Mouse (Mus musculus): ENCODE results near the gene Fignl2. TPM values are rescaled to one million over a fixed set of nuclear protein-coding genes. Genes with fewer than 3 reads are reported as not detected.
A peak's percentile ranks its signal among the peaks of the same experiment; 100 is the strongest.

Fignl2 gene
- polyA plus RNA-seq, 1 experiment: 1.3 TPM

DNA sequence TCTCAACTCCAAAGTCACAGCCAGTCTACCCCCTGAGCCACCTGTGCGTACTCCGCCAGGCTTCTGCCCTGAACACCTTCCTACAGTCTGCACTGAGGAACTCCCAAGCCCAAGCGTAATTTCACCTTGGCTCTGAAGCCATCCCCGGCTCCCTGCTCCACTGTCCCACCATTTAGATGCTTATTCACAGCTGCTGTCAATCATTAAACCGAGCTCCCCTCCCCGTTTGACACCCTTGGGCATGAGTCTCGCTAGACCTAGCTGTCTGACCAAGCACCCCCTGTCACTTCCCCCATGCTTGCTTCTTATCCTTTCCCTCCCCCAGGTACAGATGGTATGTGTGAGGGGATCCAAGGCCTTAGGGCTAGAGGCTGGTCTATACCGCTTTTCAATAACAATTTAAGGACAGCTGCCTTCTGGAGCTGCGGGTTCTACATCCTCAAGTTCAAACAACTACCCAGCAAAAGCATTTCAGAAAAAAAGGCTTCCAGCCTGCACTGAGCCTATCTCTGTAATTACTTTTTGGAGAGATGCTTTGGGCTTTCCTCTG lies 8.7 kb downstream of the Fignl2 start:
- no peak for DNase-seq (ENCODE audit: extremely low spot score in 1 of 2, low spot score in 1 of 2)

DNA sequence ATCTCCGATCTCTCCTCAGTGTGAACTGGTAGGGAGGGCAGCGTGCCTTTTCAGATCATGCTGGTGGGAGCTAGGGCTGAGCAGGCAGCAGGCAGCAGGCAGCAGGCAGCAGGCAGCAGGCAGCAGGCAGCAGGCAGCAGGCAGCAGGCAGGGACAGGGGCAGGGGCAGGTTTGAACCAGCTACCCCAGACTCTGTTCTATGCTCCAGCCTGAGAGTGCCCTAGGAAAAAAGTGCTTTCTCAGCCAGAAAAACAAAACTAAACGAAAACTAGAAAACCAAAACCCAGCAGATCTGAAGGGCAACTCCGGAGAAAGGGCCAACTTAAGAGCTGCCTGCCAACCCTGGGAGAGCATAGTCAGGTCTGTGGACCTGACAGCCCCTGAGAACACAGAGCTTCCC lies 9.7 kb downstream of the Fignl2 start:
- DNase-seq (ENCODE audit: extremely low spot score in 1 of 2, low spot score in 1 of 2): no peak

DNA sequence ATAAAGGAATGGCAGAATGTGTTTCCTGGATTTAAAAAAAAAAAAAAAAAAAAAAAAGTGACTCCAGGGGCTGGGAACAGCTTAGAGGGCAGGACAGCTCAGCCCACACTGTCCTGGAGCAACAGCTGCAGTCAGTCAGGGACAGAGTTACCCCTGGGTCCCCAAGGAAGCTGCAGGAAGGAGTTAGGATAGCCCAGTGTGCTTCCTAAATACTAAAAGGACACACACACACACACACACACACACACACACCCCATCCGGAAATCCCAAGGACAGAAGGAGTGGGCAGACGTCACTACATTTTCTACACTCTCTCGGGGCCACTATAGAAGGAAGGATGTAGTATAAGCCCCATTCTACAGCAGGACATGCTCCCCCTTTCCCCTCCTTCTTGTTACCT lies 10.3 kb downstream of the Fignl2 start:
- no peak for DNase-seq (ENCODE audit: extremely low spot score in 1 of 2, low spot score in 1 of 2)

DNA sequence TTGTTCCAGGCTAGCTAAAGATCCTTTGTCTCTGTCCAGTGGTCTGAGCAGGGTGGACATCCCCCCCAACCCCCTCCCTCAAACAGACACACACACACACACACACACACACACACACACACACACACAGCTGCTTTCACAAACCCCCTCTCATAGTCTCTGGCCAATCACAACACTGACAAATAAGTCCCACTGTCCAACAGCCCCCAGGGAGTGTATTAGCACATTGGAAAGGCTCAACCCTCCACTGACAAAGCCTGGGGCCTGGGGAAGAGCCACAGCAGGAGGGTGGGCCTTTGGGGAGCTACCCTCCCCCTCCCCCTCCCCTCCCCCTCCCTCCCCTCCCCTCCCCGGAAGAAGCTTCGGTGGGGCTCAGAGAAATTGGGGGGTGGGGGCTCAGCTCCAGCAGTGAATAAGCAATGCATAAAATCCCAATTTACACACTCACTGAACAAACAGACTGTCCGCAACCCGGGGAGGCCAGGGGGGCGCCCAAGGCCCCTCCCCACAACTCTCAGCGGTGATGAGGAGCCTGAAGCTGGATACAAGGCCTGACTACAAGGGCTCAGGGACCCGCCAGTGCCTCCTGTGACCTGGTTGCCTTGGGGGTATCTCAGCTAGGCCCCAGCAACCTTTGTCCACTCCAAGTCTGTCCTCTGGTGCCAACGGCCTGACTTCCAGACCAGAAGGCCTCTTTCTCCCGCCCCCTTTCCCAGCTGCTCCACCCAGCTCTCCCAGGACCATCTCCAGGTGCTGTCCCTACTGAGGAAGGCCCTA lies 11.3 kb downstream of the Fignl2 start:
- no peak for DNase-seq (ENCODE audit: extremely low spot score in 1 of 2, low spot score in 1 of 2)

DNA sequence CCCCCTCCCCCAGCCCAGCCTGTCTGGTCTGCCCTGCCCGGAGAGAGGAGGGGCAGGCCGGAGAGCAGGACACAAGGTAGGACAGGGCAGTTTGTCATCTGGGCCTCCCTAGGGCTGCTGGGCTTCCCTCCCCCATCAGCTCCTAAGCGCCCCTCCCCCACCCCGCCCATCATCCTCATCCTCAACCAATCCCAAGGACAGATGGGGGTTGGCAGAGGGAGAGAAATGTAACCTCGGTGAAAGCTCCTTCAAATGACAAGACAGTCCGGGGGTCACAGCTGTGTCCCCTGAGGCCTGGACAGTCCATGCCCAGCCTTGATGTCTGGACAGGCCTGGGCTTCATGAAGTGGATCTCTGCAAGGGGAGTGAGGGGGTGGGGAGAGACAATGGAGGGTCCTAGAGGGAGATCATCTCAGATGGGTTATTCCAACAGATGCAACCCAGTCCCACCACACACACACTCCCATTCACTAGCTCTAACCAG lies 12.0 kb downstream of the Fignl2 start:
- DNase-seq (ENCODE audit: extremely low spot score in 1 of 2, low spot score in 1 of 2): no peak

DNA sequence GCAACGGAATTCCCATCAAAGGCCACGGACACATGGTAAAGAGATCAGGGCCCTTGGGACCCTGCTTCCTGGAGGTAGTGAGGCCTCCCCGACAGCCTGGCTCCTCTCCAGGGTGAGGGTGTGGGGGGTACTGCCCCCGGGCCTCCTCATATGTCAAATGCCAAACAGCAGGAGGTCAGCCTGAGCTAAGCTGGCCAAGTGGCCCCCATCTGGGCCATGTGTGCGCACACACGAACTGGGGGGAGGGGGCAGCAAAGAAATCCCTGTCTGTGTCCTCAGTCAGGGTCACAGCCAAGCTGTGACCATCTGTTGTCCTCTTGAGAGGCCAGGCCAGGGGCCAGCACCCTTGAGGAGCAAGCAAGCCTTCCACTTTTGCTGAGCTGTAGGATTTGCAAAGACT lies 13.3 kb downstream of the Fignl2 start:
- no peak for DNase-seq (ENCODE audit: extremely low spot score in 1 of 2, low spot score in 1 of 2)

DNA sequence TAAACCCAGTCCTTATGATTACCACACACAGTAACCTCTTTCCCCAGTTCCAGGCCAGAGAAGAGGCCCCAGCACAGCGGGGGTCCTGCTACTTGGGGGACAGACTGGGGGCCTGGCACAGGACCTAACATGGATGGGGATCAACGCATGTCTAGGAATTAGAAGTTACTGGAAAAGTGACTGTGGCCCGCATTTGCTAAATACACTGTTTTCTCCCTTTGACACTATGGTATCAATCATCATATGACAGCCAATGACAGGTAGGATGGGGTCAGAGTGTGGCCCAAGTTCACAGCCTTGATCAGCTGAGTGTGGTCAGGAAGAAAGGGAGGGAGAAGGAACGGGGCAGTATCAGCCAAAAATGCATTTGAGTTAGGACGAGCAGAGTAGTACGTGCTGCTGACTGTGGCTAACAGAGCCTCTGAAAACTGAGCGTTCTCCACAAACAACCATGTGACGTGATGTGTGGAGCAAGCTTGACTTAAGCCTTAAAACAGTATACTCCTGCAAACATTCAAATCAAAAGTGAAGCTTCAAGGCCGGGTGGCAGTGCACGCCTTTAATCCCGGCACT lies 18.0 kb downstream of the Fignl2 start:
- no peak for DNase-seq (ENCODE audit: extremely low spot score in 1 of 2, low spot score in 1 of 2)

DNA sequence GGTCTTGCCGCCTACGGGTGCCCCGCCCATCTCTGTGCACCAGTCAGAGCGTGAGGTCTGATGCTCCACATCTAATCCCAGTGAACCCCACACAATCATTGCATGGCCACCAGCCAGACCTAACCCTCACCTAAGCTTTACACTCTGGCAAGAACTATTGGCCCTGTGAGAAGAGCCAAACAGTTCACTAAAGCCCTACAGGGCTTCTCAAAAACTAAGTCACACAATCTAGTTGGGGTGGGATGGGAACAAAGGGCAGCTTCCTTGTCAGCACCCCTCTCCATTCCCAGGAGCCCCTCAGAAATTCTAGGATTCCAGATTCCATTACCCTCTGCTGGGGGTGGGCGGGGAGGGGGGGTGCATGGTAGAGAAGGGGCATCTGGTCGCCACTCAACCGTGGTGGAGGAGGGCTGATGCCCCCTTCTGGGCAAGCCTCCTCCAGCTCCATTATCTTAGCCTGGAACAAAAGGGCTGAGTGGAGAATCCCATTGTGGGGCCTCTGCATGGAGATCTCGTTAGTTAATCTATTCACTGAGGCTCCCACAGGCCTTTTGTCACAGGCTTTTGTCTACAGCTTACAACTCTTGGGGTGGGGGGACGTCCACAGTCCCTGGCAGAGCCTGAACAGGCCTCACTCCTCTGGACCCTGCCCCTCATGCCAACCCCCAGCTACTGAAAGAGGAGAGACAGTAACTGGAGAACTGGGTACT lies 18.6 kb downstream of the Fignl2 start:
- DNase-seq (ENCODE audit: extremely low spot score in 1 of 2, low spot score in 1 of 2): no peak

DNA sequence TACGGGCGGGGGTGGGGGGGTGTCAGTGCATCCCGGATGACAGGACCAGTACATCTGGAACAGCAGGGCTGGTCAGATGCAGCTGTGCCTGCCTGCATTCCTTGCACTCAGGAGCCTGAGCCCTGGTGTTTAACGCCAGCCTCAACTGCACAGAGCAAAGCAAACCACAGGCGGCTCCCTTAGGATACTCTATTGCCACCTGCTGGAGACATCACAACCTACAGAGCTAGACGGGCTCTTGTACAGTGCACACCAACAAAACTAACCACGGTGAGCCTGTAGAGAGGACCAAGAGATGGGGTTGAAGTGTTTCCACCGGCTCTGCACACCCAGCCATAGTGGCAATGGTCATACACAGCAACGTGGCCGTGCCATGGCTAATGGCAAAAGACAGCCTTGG lies 22.1 kb downstream of the Fignl2 start:
- peak in 1 of 2 experiments; percentile 80 for DNase-seq (ENCODE audit: extremely low spot score in 1 of 2, low spot score in 1 of 2)

DNA sequence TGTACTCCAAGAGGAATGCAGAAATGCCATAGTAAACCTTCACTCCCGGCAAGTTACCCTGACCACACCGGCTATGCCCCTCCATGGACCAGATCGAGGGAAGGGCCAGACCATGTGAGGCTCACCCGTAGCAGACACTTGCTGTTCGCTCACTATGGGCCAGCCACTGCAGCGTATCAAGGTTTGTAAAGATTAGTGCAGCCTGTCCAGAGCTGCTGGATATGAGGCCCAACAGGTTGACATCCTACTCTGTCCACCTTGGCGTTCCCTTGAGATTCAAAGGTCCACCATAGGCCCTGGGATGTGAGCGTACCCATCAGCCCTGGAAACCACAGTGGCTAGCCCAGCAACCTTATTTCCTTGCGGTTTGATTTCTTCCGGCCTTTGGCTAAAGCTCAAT lies 23.8 kb downstream of the Fignl2 start:
- no peak for DNase-seq (ENCODE audit: extremely low spot score in 1 of 2, low spot score in 1 of 2)

DNA sequence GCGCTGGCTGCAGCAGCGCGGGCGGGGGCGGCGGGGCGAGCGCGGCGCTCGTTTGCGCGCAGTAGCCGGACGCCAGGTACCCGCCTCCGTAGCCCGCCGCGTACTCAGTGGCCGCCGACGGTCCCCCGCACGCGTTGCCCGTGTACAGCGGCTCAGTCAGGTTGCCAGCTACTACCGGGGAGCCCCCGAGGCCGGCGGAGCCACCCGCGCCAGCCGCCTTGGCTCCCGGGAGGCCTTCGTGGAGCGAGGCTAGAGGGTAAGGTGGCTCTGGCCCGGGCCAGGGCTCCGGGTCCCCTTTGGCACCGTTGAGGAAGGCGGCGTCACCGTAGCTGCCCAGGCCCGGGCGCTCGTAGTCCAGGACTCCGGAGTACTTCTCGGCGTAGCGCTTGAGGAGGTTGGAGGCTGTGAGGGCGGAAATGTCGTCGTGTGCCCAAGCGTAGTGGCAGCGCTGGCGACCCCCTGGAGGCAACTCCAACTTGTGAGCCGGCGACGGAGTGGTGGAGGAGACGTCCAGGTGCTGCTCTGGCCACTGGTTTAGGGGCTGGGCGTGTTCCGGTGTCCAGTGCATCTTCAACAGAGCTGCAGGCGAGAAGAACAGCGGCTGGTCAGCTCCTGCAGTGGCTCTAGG lies 24.4 kb downstream of the Fignl2 start:
- no peak for DNase-seq (ENCODE audit: extremely low spot score in 1 of 2, low spot score in 1 of 2)

DNA sequence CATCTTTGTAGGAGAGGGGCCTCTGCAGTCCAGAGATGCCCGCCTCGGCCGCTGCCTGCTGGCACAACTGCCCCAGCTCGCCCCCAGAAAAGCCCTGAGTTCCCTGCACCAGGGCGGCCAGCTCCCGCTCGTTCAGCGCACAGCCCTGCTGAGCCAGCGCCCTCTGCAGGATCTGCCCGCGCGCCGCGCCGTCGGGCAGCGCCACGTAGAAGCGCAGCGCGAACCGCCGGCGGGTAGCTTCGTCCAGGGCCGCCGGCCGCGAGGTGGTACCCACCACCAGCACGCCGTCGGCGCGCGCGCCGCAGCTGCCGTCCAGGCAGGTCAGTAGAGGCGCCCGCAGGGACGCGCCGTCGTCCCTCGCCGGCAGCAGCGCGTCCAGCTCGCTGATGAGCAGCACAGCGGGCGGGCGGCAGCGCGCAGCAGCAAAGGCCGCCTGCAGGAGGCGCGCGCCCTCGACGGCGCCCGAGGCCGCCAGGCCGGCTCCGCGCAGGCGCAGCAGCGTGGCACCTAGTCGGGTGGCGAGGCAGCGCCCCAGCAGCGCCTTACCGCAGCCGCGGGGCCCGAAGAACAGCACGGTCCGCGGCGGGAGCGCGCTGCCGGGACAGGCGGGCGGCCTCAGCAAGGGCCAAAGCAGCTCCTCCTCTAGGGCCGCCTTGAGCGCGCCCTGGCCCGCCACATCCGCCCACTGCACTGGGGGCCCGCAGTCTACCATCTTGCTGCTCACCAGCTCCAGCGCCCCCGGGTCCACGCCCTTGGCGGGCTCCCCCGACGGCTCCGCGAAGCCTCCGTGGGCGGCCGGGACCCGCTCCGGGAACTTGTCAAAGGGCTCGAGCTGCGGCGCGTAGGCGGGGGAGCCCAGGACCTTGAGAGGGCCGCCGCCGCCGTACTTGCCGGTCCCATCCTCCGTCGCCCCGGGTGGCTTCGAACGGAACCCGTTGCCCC lies 25.5 kb downstream of the Fignl2 start:
- DNase-seq (ENCODE audit: extremely low spot score in 1 of 2, low spot score in 1 of 2): no peak

DNA sequence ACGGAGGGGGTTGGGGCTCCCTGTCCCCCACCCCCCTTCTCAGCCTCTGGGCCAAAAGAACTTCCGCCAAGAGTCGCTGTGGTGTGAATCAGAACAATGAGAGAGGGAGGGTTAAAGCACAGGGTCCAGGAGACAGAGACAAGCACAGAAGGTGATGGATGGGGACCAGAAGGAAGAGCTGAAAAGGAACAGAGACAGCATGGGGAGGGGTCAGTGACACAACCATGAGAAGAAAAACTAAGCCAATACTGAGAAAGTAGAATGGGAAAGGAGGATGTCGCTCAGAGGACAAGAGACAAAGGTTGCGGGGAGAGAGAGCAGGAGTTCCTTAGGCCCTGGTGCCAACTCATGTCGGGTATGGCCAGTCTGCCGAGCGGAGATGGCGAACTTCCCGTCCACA lies 26.5 kb downstream of the Fignl2 start:
- DNase-seq (ENCODE audit: extremely low spot score in 1 of 2, low spot score in 1 of 2): no peak

DNA sequence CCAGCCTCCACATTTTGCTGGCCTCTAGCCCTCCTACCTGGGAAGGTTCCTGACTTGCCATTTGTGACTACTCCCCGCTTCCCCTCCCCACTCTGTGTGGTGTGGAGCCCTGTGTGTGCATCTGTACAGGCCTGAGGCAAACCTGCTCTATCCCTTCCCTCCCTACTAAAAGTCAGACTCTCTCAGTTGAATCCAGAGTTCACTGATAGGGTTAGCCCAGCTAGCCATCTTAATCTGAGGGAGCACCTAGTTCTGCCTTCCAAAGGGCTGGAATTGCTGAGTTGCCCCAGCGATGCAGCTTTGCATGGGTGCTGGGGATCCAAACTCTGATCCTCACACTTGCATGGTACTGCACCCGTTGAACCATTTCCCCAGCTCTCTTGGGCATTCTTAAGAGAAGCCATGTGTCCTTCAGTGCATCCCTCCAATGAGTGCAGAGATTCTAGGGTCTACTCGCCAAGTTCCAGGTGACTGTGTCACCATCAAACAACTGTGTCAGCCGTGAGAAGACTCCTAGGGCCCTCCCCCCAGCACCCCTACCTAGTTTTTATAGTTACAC lies 29.9 kb downstream of the Fignl2 start:
- DNase-seq (ENCODE audit: extremely low spot score in 1 of 2, low spot score in 1 of 2): no peak

DNA sequence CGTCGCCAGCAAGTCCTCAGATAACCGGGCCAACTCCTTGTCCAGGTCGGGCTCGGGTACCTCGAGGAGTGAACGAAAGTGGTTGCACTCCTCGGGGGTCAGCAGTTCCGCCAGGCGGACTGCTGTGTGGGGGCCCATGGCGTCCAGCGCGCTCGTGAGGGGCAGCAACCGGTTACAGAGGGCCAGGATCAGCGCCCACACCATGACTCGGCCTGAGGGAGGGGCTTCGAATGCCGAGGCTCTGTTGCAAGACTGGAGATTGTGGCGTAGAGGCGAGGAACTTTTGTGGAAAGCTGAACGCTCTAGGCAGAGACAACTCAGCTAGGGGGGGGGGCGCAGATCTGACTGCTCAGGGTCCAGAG lies 31.2 kb downstream of the Fignl2 start, which contains the start of gene Gm47841:
Gene Gm47841, minus strand, starts transcription at position 204 of the 362 bp plus-strand sequence.
- DNase-seq (ENCODE audit: extremely low spot score in 1 of 2, low spot score in 1 of 2): no peak

DNA sequence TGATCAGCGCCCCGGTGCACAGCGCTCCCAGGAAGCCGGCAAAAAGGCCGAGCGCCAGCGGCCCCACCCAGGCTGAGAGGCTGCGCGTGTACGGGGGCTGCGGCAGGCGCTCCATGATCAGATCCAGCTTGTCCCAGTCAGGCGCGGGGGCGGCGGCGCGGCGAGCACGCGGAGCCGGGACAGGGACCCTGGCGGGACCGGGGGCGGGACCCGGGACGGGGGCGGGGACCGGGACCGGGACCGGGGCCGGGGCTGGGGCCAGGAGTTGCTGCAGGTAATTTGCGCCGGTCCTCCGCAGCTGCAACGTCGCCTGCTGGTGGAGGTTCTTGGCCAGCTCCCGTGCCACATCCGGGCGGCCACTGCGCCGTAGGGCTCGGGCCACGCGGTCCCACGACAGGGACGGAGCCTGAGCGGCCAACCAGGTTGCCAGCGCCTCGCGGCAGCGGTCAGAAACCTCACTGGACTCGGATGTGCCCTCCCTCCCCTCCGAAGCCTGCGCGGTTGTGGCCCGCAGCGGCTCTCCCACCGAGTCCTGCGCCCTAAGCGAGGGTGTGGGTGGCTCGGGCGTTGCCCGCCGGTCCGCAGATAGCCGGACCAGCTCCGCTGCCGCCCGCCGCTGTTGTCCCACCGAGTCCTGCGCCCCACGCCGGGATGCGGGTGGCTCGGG lies 31.7 kb downstream of the Fignl2 start:
- DNase-seq (ENCODE audit: extremely low spot score in 1 of 2, low spot score in 1 of 2): peak in 1 of 2 experiments; percentile 36

DNA sequence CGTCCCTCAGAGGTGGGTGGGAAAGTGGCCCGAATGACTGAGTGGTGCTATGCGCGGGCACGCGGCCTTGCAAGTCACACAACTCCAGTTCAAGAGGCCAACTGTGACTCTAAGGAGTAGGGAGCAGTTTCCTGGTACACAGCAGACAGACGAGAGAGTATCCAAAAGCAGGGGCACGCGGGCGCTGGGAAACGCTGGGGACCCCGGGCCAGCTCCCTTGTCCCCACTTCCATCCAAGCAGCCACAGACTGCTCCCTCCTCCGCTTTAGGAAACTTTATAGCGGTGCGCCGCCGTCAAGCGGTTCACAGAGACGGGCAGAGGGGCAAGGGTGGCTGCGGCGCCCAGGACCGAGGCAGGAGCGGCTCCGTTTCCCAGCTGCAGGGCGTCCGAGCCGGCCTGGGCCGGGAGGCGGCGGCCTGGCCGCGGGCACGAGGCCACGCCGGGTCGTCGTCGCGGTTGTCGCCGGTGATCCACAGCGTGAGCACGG lies 32.3 kb downstream of the Fignl2 start:
- no peak for DNase-seq (ENCODE audit: extremely low spot score in 1 of 2, low spot score in 1 of 2)

DNA sequence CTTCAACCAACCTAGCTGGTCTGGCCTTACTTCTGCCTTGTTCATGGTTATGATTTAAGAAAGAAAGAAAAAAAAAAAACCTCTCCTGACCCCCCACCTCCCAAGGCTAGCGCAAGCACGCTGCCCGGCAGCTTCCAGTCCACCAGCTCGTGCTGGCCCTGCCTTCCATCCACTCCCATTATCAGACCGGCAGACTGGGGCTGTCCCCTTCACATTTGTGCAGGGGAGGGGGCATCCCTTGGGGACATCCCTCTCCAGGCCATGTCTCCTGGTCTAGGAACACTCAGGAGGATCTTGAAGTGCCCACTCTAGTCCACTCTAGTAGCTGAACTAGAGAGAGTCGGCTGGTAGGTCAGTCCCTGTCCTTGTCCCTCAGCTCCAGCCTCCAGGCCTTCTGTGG lies 33.8 kb downstream of the Fignl2 start:
- no peak for DNase-seq (ENCODE audit: extremely low spot score in 1 of 2, low spot score in 1 of 2)

DNA sequence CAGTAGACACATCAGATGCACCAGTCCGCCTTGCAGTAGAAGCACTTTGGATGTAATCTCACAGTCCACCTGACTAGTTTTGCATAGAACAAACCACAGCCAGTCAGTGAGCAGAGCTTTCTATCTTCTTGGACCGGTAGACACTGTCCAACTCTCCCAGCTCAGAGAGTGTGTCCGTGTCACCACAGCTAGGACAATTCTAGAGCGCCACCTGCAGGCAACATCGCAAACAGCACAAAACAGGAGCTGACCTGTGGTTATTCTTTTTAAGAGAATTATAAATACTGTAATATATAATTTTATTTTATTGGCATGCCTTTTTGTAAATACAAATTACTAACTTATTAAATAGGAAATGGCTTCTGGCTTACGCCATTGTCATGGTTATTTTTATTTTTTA lies 35.8 kb downstream of the Fignl2 start:
- peak; percentile 42 to 88 for DNase-seq (ENCODE audit: extremely low spot score in 1 of 2, low spot score in 1 of 2)
